40 mouse cellular contexts compared by ENCODE assay signal in genomic region chr3:93096447-93096846, GRCm38 (mm10). TPM values are rescaled to one million over a fixed set of nuclear protein-coding genes. Genes with fewer than 3 reads are reported as not detected.
"Had no signal": no experiment of that assay in that cellular context is flagged by ENCODE, and none has a peak within 500 bp of the region (broad histone marks: within the 10 kb centered on the region; RNA-seq: fewer than 3 reads in every experiment).

No protein-coding gene starts in this region.

- H3K9ac ChIP-seq: limb, embryonic 12.5 days; limb, embryonic 13.5 days; limb, embryonic 15.5 days; liver, embryonic 12.5 days; liver, embryonic 13.5 days; liver, embryonic 14.5 days; liver, embryonic 15.5 days; liver, postnatal 0 days; lung, embryonic 14.5 days; lung, embryonic 15.5 days; midbrain, embryonic 12.5 days; midbrain, embryonic 13.5 days; midbrain, embryonic 15.5 days; neural tube, embryonic 12.5 days; neural tube, embryonic 13.5 days had no signal

- H3K4me3 ChIP-seq: limb, embryonic 10.5 days; limb, embryonic 12.5 days; limb, embryonic 13.5 days; limb, embryonic 15.5 days; liver, embryonic 12.5 days; liver, embryonic 13.5 days; liver, embryonic 15.5 days; lung, embryonic 15.5 days; megakaryocyte, embryonic 14.5 days; midbrain, embryonic 10.5 days; midbrain, embryonic 12.5 days; midbrain, embryonic 13.5 days; midbrain, embryonic 15.5 days; myocyte; neural tube, embryonic 12.5 days; neural tube, embryonic 13.5 days had no signal

- H3K36me3 ChIP-seq: limb, embryonic 10.5 days; limb, embryonic 12.5 days; limb, embryonic 13.5 days; limb, embryonic 15.5 days; liver, embryonic 12.5 days; liver, embryonic 13.5 days; liver, embryonic 15.5 days; lung, embryonic 15.5 days; midbrain, embryonic 10.5 days; midbrain, embryonic 12.5 days; midbrain, embryonic 13.5 days; midbrain, embryonic 15.5 days; neural tube, embryonic 12.5 days; neural tube, embryonic 13.5 days had no signal

- DNase-seq: left cerebral cortex, postnatal 4 days; liver; liver, embryonic 13.5 days; liver, postnatal 0 days; lung, adult 18-20 months; lung, adult 2 months; lung, embryonic 14.5 days; lung, postnatal 10 days; lung, postnatal 14 days; lung, postnatal 36 days; lung, postnatal 4 days; midbrain, embryonic 14.5 days had no signal

- H3K4me1 ChIP-seq: limb, embryonic 10.5 days; limb, embryonic 12.5 days; limb, embryonic 13.5 days; limb, embryonic 15.5 days; liver, embryonic 12.5 days; liver, embryonic 13.5 days; liver, embryonic 15.5 days; lung, embryonic 15.5 days; megakaryocyte, embryonic 14.5 days; midbrain, embryonic 10.5 days; midbrain, embryonic 12.5 days; midbrain, embryonic 13.5 days; midbrain, embryonic 15.5 days; neural tube, embryonic 12.5 days; neural tube, embryonic 13.5 days had no signal

- H3K27me3 ChIP-seq: limb, embryonic 12.5 days; limb, embryonic 13.5 days; limb, embryonic 15.5 days; liver, embryonic 12.5 days; liver, embryonic 13.5 days; liver, embryonic 15.5 days; lung, embryonic 15.5 days; megakaryocyte, embryonic 14.5 days; midbrain, embryonic 12.5 days; midbrain, embryonic 13.5 days; midbrain, embryonic 15.5 days; neural tube, embryonic 12.5 days; neural tube, embryonic 13.5 days had no signal

- H3K4me2 ChIP-seq: limb, embryonic 12.5 days; limb, embryonic 13.5 days; limb, embryonic 15.5 days; liver, embryonic 11.5 days; liver, embryonic 12.5 days; liver, embryonic 13.5 days; liver, embryonic 15.5 days; lung, embryonic 14.5 days; lung, embryonic 15.5 days; midbrain, embryonic 11.5 days; midbrain, embryonic 12.5 days; midbrain, embryonic 13.5 days; midbrain, embryonic 15.5 days; neural tube, embryonic 12.5 days; neural tube, embryonic 13.5 days had no signal

- H3K9me3 ChIP-seq: limb, embryonic 10.5 days; limb, embryonic 12.5 days; limb, embryonic 13.5 days; limb, embryonic 15.5 days; liver, embryonic 12.5 days; liver, embryonic 13.5 days; liver, embryonic 15.5 days; lung, embryonic 15.5 days; midbrain, embryonic 10.5 days; midbrain, embryonic 12.5 days; midbrain, embryonic 13.5 days; midbrain, embryonic 15.5 days; neural tube, embryonic 12.5 days; neural tube, embryonic 13.5 days had no signal

- H3K27ac ChIP-seq: limb, embryonic 10.5 days; limb, embryonic 12.5 days; limb, embryonic 13.5 days; limb, embryonic 15.5 days; liver, embryonic 12.5 days; liver, embryonic 13.5 days; liver, embryonic 14.5 days; liver, embryonic 15.5 days; lung, embryonic 15.5 days; macrophage; midbrain, embryonic 10.5 days; midbrain, embryonic 12.5 days; midbrain, embryonic 13.5 days; midbrain, embryonic 15.5 days; neural tube, embryonic 12.5 days; neural tube, embryonic 13.5 days had no signal

- ATAC-seq: liver, embryonic 12.5 days; liver, postnatal 0 days; lung, postnatal 0 days; midbrain, embryonic 13.5 days; midbrain, embryonic 15.5 days; midbrain, embryonic 16.5 days had no signal

RNA-seq across cellular contexts. Expression of gene Gm4858, which starts 27.8 kb away (rescaled TPM):
- polyA plus RNA-seq: limb, embryonic 10.5 days; limb, embryonic 11.5 days; limb, embryonic 12.5 days; limb, embryonic 13.5 days; limb, embryonic 14.5 days; limb, embryonic 15.5 days; liver, adult 2 months; liver, embryonic 11.5 days; liver, embryonic 12.5 days; liver, embryonic 13.5 days; liver, embryonic 14.5 days; liver, embryonic 15.5 days; liver, embryonic 16.5 days; liver, postnatal 0 days; lung, adult 2 months; lung, embryonic 14.5 days; lung, embryonic 15.5 days; lung, embryonic 16.5 days; lung, postnatal 0 days; macrophage; midbrain, embryonic 10.5 days; midbrain, embryonic 11.5 days; midbrain, embryonic 12.5 days; midbrain, embryonic 13.5 days; midbrain, embryonic 14.5 days; midbrain, embryonic 15.5 days; midbrain, embryonic 16.5 days; midbrain, postnatal 0 days; myocyte; neural tube, embryonic 11.5 days; neural tube, embryonic 12.5 days; neural tube, embryonic 13.5 days had no signal

RNA-seq across cellular contexts. Expression of gene Crnn, which starts 48.1 kb away (rescaled TPM):
- polyA plus RNA-seq: limb, embryonic 10.5 days; limb, embryonic 11.5 days; limb, embryonic 12.5 days; limb, embryonic 13.5 days; liver, adult 2 months; liver, embryonic 11.5 days; liver, embryonic 12.5 days; liver, embryonic 13.5 days; liver, embryonic 14.5 days; liver, embryonic 15.5 days; liver, embryonic 16.5 days; liver, postnatal 0 days; lung, adult 2 months; lung, embryonic 14.5 days; lung, embryonic 15.5 days; lung, embryonic 16.5 days; lung, postnatal 0 days; macrophage; midbrain, embryonic 10.5 days; midbrain, embryonic 11.5 days; midbrain, embryonic 12.5 days; midbrain, embryonic 13.5 days; midbrain, embryonic 14.5 days; midbrain, embryonic 15.5 days; midbrain, embryonic 16.5 days; midbrain, postnatal 0 days; myocyte; neural tube, embryonic 11.5 days; neural tube, embryonic 12.5 days; neural tube, embryonic 13.5 days had no signal
